10 mouse cellular contexts compared by ENCODE assay signal in the genomic region with DNA sequence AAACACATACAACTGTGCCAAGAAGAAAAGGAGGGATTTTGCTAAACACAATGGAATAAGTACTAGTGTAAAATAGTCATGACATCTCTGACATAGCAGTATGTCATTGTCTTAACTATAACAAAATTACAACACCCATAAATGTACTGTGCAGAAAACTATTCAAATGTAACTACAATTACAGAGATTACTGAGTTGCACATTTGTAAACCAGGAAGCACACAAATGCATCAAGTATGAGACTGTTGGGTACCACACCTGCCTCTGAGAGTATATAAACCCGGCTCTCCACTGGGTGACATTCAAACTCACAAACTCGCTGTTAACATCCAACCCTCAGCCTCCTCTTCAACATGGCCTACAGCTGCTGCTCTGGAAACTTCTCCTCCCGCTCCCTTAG. TPM values are rescaled to one million over a fixed set of nuclear protein-coding genes. Genes with fewer than 3 reads are reported as not detected.
ATAC-seq lines count a peak whose summit lies in the region.
"Not testable (repeated sequence)": the region's sequence is repeated elsewhere in the genome, so short reads cannot be mapped to it uniquely, and the experiment has no call there.
"Had no signal": no experiment of that assay in that cellular context is flagged by ENCODE, and none has a peak within 500 bp of the region (broad histone marks: within the 10 kb centered on the region; RNA-seq: fewer than 3 reads in every experiment).

TSS of gene 2310034C09Rik (plus strand) at position 301 of the 400 bp plus-strand sequence.

- ATAC-seq in embryonic facial prominence, embryonic 15.5 days (ENCODE audit: insufficient number of reproducible peaks, low FRiP score, low TSS enrichment, low read depth); limb, embryonic 15.5 days (ENCODE audit: insufficient number of reproducible peaks, low FRiP score, low TSS enrichment, low read depth): not testable (repeated sequence)

- not testable (repeated sequence) for H3K27me3 ChIP-seq in embryonic facial prominence, embryonic 15.5 days; limb, embryonic 15.5 days

- not testable (repeated sequence) for H3K9me3 ChIP-seq in embryonic facial prominence, embryonic 15.5 days (replicated peaks); limb, embryonic 15.5 days

- not testable (repeated sequence) for H3K9ac ChIP-seq in embryonic facial prominence, embryonic 15.5 days; limb, embryonic 15.5 days

- not testable (repeated sequence) for H3K4me3 ChIP-seq in embryonic facial prominence, embryonic 15.5 days (replicated peaks); limb, embryonic 15.5 days

- not testable (repeated sequence) for H3K27ac ChIP-seq in embryonic facial prominence, embryonic 15.5 days (replicated peaks); limb, embryonic 15.5 days

- not testable (repeated sequence) for H3K4me1 ChIP-seq in embryonic facial prominence, embryonic 15.5 days; limb, embryonic 15.5 days

- H3K36me3 ChIP-seq in embryonic facial prominence, embryonic 15.5 days; limb, embryonic 15.5 days: not testable (repeated sequence)

- not testable (repeated sequence) for H3K4me2 ChIP-seq in embryonic facial prominence, embryonic 15.5 days (replicated peaks); limb, embryonic 15.5 days

- WGBS in embryonic facial prominence, embryonic 15.5 days = 89% methylated on average over 3 of the region's 3 CpGs
- WGBS in limb, embryonic 15.5 days = 86% methylated on average over 3 of the region's 3 CpGs

RNA-seq across cellular contexts. Expression of gene 2310034C09Rik, which starts in this region (rescaled TPM):
- 66.3 and 107 TPM in 2 replicates for polyA plus RNA-seq in embryonic facial prominence, embryonic 15.5 days (2015; fragmentation: Nextera tagmentation; extraction: Ambion mirVana)
- 91.4 and 110 TPM in 2 replicates for polyA plus RNA-seq in limb, embryonic 15.5 days (2015; fragmentation: Nextera tagmentation; extraction: Ambion mirVana)
- polyA plus RNA-seq: activated CD4-positive, CD25-positive, alpha-beta regulatory T cell, adult 4 months; adrenal gland, adult 2 months; brain, embryonic 14.5 days; C2C12; CD4-positive, CD25-positive, alpha-beta regulatory T cell, adult 4 months; cerebellum, adult 2 months; G1E; Patski had no signal
